Comparison of ENCODE assay signal across 26 mouse cellular contexts in the genomic region with DNA sequence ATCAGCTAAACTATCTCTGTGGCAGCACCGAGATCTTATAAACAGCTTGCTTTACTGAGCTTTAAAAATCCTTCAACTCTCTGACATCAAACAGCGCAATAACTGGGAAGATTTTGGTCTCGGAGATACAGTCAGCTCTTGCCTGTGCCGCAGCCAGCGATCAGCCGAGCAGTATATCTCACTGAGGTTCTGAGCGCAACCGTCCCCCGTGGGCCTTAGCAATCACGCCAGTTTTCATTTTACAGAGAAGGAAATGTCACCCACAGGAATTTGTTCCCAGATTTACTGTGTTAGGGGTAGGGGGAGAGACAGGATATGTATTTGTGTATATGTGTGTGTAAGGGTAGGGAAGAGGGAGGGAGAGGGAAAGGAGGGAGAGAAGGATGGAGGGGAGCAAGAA. TPM values are rescaled to one million over a fixed set of nuclear protein-coding genes. Genes with fewer than 3 reads are reported as not detected.
"Had no signal": no experiment of that assay in that cellular context is flagged by ENCODE, and none has a peak within 500 bp of the region (broad histone marks: within the 10 kb centered on the region; RNA-seq: fewer than 3 reads in every experiment).

No protein-coding gene starts in this region.

- H3K27me3 ChIP-seq: heart, embryonic 12.5 days; intestine, embryonic 15.5 days; limb, embryonic 12.5 days; liver, embryonic 13.5 days had no signal

- ATAC-seq: hindbrain, embryonic 16.5 days; inflammation-experienced regulatory T-cells, adult 6 months; intestine, embryonic 15.5 days; intestine, postnatal 0 days had no signal

- H3K9ac ChIP-seq: heart, embryonic 12.5 days; hindbrain, embryonic 14.5 days; intestine, embryonic 15.5 days; limb, embryonic 12.5 days; liver, embryonic 13.5 days had no signal

- H3K27ac ChIP-seq: gastrocnemius, adult 2 months; heart, embryonic 10.5 days; hindbrain, embryonic 10.5 days; hindbrain, embryonic 14.5 days; intestine, embryonic 15.5 days; layer of hippocampus, adult 2 months; left cerebral cortex, adult 2 months; limb, embryonic 10.5 days; limb, embryonic 12.5 days; liver, embryonic 13.5 days had no signal

- H3K4me3 ChIP-seq: gastrocnemius, adult 2 months; heart, embryonic 10.5 days; heart, embryonic 12.5 days; hindbrain, embryonic 10.5 days; intestine, embryonic 15.5 days; layer of hippocampus, adult 2 months; left cerebral cortex, adult 2 months; limb, embryonic 10.5 days; limb, embryonic 12.5 days; liver, embryonic 13.5 days had no signal

- H3K4me1 ChIP-seq: intestine, embryonic 15.5 days; limb, embryonic 12.5 days; liver, embryonic 13.5 days had no signal

- H3K4me2 ChIP-seq: heart, embryonic 12.5 days; hindbrain, embryonic 14.5 days; intestine, embryonic 15.5 days; limb, embryonic 12.5 days; liver, embryonic 11.5 days; liver, embryonic 13.5 days had no signal

- H3K9me3 ChIP-seq: heart, embryonic 10.5 days; hindbrain, embryonic 10.5 days; intestine, embryonic 15.5 days; limb, embryonic 10.5 days; liver, embryonic 13.5 days had no signal

- DNase-seq: gastrocnemius, adult 2 months; gastrocnemius, postnatal 10 days; gastrocnemius, postnatal 25 days; heart, adult 18-20 months; heart, postnatal 10 days; heart, postnatal 4 days; kidney, adult 18-20 months; kidney, adult 8-10 months; kidney, postnatal 10 days; kidney, postnatal 25 days; kidney, postnatal 4 days; liver; liver, embryonic 13.5 days had no signal

- H3K36me3 ChIP-seq: heart, embryonic 10.5 days; heart, embryonic 12.5 days; hindbrain, embryonic 10.5 days; intestine, embryonic 15.5 days; limb, embryonic 10.5 days; limb, embryonic 12.5 days; liver, embryonic 13.5 days had no signal

RNA-seq across cellular contexts. Expression of a gene that starts 20.9 kb away (rescaled TPM):
- polyA plus RNA-seq: inflammation-experienced regulatory T-cells, adult 6 months had no signal
